Mouse (Mus musculus): Measurements from ENCODE around the gene Wsb2.
"Not testable (repeated sequence)": the region's sequence is repeated elsewhere in the genome, so short reads cannot be mapped to it uniquely, and the experiment has no call there.

The Wsb2 gene

DNA sequence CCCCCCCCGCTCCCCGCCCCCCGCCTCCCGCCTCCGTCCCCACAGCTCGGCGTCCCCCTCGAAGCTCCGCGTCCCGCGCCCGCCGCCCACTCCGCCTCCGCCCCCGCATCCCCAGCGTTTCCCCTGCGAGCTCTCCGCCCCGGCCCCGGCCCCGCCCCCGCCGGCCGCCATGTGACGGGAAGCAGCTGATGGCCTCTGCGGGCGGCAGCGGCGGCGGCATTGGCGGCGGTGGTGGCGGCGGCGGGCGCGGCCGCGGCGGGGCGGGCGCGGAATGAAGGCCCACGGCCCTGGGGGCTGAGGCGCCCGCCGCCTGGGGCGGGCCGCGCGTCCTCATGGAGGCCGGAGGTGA, at the start of gene Wsb2:
TSS of gene Wsb2 (plus strand) at position 176 of the 349 bp plus-strand sequence.
- peak; percentile 89 to 90 for DNase-seq

DNA sequence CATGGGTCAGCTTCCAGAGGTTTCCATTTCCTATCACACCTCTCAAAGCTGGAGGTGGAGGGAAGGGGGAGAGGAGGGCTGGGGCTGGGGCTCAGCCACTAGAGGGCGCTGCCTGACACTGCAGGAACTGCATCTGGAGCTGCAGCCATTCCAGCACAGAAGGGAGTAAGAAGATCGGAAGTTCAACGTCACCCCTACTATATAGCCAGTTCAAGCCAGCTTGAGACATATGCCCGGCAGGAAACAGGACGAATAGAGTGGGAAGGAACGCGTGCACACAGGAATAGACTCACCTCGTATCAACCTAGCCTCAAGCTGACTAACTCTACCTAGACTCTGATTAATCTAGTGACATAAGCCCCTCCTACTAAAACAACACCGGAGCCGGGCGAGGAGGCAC, 49.4 kb upstream of the Wsb2 start:
- DNase-seq = peak; percentile 69 to 74

DNA sequence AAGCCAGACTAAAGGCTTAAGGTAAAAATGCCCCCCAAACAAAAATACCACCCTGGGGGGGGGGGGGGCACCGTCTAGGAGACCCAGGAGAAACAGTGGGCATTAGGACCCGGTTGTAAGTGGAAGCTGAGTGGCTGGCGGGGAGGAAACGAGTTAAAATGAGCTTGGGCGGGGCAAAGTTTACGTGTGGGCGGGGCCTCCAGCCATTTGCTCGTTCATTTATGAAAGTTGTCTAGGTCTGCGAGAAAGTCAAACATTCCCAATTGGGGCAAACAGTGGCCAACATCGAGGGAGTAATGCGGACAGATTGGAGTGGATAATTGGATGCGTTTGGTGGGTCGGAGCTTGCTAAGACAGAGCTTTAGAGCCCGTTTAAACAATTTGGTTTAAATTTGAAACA, 43.7 kb upstream of the Wsb2 start:
- DNase-seq = peak; percentile 13 to 20

DNA sequence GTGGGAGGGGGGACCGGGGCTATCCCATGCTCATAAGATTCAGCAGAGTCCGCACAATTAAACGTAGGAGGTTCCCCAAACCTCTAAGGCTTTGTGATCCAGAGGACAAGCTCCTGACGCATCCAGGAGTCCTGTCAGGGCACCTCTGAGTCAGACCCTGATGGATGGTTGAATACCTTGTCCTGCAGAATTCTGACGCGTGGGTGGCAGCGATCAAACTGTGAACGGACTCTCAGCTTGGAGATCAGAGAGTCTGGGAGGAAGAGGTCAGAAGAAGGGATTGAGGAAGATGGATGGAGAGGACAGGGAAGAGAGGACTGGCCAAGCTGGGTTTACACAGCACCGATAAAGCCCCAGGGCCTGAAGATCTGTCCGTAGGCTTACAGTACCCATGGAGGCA, 43.2 kb upstream of the Wsb2 start:
- DNase-seq = no peak

DNA sequence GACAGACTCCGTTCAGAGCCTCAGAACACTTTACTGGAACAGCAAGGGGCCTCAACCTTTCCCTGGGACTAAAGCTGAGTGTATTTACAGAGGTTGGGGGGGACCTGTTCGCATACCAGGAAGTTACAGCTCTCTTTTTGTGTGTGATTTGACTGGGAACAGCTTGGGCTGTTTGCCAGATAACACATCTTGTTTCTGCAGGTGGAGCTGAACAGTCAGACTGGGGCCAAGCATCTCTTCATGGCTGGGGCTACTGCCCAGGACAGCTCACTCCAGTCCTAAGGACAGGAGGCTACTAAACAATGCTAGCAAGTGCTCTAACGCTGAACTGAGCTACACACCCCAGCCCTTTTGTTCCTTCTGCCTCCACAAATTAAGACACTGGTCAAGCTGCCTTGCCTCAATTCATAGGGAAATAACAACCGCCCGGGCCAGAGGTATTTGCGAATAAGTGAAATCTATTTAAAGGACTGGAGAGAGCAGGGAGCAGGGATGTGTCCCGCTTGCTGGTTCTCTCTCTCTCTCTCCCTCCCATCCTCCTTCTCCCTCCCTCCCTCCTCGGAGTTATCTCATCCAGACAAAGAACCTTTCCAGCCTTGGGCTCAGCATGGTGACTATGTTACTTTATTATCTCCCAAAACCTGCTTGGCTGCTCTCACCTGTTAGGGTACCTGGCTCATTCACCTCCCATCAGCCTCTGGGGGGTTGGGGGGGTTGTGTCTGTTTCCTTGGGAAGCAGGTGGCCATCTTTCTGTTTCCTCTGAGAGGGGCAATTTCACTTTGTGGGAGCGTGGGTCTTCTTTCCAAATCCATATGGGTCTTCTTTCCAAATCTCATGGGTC, 42.3 kb upstream of the Wsb2 start:
- no peak for DNase-seq

DNA sequence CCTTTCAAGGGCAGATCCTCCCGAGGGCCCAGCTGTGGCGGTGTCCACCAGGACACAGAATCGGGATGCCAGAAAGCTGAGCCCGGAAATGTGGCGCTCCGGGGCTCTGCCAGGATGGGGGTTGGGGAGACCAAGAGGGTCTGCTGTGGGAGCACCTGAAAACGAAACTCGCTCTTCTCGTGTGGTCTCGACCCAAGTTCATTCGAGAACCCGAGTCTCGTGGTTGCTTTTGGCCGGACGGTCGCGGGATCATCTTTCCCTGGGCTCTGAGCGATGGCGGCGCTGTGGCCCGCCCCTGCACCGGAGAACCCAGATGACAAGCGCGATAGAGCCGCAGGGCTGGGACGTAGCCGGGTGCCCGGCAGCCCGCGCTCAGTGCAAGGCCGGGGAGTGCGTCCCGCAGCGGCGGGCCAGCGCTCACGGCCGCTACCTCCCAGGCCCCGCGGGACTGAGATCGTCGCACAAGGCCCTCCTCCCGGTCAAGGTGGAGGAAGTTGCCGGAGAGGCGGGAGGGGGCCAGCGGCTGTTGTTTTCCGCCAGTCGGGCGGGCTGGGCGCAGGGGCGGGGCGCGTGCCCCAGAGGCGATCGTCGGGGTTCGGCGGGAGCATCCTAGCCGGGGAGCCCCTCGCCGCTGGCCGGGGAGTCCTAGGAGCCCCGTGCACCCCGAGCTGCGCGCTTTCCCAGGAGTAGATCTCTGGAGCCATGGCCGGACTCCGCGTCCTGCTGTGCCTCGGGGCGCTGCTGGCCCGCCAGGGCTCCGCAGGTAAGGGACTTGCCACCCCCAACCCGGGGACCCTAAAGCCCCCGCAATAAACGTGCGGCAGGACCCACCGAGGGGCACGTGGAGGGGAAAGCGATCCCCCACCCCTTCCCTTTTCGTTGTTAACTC, 38.1 kb upstream of the Wsb2 start, which contains the start of gene Vsig10:
TSS of gene Vsig10 (plus strand) at position 343 of the 889 bp plus-strand sequence.
- peak; percentile 31 to 35 for DNase-seq

DNA sequence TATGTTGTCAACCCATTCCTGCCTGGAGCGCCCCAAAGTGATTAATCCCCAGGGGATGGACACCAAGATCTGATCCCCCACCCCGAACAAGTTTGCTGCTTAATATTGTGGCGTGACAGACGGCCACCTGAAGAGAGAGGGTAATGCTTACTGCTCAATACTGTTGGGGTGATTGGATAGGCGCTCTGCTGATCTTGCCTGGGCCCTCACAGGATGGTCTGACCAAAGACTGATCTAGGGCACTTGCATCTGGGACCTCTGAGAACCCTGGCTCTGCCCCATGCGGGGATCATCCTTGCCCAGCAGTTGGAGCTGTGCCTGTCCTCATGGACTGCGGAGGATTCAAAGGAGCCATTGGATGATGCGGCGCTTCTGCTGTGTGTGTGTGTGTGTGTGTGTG, 33.4 kb upstream of the Wsb2 start:
- DNase-seq = no peak

DNA sequence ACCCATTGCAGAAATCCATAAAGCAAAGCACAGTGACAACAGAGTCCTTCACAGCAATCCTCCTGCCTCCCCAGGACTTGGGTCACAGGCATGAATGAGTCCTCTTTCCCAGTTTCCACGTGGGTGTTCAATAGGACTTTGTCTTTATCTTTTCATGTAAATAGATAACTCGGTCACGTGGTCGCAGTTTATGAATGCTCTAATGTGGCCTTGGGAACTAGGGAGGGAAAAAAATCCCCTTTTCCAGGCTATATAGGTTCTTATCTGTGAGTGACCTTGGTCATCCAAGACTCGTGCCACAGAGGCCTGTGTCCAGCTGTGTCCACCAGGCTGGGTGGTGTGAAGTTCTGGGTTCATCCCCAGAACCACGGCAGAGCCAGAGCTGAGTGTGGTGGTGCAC, 30.7 kb upstream of the Wsb2 start:
- no peak for DNase-seq

DNA sequence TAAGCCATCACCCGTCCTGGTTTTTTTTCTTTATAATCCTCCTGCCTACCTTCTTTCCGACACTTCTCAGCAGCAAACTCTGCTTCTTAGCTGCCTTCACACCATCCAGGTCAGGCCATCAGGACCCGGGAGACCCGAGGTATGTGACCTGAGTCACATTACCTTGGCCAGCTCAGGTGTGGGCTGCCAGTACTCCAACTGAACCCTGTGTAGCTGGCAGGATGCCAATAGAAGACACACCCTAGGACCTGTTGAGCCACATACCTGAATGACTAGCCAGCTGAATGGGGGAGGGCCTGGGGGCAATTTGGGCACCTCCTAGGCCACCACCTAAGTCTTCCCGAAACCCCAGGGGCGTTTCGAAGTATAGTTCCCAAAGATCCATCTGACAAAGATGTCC, 26.6 kb upstream of the Wsb2 start:
- no peak for DNase-seq

DNA sequence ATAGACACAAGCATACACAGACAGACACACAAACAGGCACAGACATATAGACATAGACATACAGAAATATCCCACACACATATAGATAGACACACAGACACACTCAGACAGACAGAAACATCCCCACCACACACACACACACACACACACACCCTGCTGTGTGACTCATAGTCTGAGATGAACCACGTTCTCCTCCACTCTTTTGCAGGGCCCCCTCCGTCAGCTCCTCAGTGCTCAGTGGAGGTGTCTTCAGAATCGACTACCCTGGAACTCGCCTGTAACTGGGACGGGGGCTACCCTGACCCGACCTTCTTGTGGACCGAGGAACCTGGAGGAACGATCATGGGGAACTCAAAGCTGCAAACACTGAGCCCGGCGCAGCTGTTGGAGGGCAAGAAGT, 19.1 kb upstream of the Wsb2 start:
- no peak for DNase-seq

DNA sequence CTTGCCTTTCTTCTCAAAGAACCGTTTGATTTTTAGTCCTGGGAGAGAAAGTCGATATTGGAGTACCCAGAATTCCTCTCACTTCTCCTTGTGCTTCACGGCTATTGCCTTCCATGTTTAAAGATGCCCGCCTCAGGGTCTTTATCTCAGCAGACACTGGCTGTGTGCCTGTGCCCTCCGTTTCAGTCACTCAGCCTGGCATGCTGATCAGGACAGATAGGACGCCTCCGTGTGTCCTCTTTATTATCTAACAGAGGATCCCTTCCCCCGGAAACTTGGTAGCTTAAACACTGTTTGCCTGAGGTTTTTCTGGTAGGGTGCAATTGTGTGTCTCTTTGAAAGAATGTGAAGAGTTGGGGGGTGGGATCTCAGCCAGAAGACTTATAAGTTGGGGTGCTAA, 18.6 kb upstream of the Wsb2 start:
- DNase-seq = no peak

DNA sequence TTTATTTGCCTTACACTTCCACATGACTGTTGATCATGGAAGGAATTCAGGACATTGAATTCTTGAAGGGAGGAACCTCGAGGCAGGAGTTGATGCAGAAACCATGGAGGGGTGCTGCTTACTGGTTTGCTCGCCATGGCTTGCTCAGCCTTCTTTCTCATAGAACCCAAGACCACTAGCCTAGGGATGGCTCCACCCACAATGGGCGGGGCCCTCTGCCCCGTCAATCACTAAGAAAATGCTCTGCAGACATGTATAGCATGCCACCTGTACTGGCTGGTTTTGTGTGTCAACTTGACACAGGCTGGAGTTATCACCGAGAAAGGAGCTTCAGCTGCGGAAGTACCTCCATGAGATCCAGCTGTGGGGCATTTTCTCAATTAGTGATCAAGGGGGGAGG, 17.0 kb upstream of the Wsb2 start:
- DNase-seq = no peak

DNA sequence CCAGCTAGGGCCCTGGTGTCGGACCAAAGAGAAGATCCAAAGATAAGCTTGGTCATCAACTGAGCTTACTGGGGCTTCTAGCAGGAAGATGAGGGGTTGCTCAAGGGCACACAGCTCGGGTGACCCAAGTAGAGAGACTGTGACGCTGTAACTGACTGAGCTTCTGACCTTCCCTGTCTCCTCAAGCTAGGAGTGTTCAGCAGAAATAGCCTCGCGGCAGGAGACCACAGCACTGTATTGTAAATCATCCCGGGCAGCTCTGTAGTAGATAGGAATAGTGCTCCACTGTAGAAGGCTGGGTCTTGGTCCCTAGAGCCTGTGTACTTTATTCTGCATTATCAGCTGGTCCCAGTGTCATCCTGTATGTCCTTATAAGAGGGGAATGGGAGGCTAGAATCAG, 15.2 kb upstream of the Wsb2 start:
- DNase-seq = no peak

DNA sequence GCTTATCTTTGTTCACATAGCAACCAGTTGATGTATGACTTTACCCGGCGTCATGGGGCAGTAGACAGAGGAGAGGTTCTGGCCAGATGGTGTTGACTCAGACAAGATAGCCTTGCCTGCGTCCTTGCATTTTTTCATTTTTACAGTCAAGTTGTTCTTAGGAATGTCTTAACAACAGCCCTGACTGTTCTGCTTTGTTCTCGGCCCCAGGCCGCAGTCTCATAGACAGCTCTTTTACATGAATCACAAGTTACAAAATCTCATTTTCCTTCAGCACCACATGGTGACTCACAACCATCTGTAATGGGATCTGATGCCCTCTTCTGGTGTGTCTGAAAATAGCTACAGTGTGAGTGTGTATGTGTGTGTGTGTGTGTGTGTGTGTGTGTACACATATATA, 12.6 kb upstream of the Wsb2 start:
- DNase-seq = not testable (repeated sequence)

DNA sequence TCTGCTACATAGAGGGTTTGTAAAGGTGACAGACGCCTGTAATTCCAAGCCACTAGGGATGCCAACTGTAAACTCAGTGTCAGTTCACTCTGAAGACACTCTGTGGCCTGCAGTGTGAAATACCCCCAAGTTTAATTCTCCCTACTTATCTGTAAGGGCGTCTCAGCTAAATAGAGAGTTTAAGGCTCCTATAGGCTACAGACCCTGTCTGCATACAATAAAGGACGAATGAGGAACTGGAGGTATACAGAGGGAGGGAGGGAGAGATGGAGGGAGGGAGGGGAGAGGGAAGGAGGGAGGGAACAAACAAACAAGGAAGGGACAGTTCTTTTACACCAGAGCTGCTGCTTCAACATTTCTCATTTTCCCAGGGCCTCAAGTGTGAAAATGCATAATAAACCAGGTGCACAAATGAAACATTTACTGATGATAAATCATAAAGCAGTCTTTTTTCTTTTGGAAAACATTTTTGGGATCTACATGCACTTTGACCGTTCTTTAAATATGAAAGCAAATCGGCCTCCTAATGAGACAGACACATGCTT, 11.6 kb upstream of the Wsb2 start:
- DNase-seq = no peak

DNA sequence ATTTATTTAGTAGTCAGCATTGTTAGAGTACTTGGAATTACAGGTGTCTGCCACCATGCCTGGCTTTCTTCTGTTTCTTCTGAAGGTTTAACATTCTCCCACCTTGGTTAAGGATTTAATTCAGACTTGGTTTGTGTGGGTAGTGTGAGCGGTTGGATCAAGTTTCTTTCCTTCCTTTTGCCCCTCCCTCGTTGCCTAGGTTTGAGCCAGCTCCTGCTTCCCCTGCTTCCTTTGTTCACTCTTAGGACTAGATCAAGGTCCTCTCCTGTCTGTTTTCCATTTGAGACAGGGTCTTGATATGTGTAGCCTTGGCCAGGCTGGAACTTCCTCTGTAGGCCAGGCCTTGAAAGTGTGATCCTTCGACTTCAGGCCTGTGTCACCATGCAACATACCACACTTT, 10.8 kb upstream of the Wsb2 start:
- no peak for DNase-seq

DNA sequence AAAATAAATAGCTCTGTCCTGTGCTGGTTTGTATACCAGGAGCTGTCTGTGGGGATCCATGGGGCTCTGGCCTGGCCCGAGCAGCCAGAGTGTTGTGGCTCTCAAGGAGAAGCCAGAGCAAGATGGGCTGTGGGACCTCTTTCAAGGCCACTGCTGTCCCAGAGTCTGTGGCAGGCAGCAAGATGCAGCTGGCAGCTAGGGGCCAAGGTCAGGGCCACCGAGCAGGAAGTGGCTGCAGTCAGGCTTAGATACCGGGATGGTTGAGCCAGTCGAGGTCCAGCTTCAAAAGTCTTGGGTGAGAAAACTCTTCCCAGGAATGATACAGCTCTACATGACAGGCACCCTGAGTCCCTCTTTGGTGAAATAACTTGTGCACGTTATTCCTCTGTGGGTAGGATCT, 10.1 kb upstream of the Wsb2 start:
- no peak for DNase-seq

DNA sequence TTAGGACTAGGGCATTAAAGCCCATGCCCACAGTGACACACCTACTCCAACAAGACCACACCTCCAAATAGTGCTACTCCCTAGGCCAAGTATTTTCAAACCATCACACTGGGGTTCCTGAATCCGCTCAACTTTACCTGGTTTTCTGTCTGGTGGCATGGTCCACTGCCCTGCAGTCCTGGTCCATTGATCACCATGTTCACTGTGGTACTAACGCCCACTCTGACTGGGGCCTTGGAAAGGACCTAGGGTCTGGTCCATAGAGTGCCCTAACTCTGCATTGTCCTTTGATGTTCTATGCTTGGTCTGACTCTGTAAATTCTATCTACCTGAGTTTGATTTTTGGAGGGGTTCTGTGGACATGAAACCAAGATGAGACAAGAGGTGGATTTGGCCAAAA, 9.3 kb upstream of the Wsb2 start:
- DNase-seq = no peak

DNA sequence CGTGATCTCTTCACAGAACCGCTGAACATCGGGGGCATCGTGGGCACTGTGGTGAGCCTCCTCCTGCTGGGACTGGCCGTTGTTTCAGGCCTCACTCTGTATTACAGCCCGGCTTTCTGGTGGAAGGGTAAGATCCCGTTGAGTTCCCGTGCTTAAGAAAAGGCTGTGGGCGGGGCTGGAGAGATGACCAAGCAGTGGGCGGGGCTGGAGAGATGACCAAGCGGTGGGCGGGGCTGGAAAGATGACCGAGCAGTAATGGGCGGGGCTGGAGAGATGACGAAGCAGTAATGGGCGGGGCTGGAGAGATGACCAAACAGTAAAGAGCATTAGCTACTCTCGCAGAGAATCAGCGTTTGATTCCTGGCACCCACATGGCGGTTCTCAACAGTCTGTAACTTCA, 8.8 kb upstream of the Wsb2 start:
- no peak for DNase-seq

DNA sequence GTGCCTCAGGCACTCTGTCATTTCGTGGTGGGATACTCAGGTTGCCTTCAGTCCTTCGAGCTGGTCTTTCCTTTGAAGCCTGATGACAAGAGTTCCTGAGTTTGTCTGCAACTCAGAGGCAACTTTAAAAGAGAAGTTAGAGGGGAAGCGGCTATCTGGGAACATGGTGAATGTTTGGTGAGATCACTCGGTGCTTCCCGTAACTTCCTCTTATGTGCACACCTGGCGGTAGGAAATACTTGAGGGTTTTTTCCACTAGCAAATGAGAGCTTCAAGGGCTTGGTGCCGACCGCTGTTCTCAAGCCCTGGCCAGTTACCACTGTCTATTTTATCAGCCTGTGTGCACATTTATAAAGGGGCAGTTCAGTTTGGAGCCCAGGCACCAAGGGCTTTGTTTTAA, 3.0 kb upstream of the Wsb2 start:
- DNase-seq = no peak

DNA sequence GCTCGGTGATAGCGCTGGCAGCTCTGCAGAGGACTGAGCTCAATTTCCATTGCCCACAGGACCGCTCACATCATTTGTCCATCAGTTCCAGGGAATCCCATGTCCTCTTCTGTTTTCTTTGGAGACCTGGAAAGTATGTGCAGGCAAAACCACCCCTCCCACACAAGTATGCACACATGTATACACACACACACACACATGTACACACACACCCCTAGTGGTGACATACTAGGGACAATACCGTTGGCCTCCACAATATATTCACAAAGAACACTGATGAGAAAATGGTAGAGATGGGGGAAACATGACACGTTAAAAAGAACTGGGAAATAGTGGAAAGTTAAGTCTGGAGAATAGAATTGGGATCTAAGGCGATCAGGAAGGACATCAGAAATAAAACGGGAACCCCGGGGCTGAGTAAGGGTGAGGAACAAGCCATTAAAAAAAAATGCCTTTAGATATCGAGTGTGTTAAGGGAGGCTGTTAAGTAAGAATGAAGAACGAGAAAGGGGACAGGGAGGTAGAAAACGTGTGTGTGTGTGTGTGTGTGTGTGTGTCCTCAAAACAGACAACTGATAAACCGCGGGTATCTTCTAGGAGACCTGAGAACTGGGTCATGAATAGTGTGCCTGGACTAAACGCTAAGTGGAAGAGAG, 1.3 kb upstream of the Wsb2 start:
- DNase-seq = no peak

DNA sequence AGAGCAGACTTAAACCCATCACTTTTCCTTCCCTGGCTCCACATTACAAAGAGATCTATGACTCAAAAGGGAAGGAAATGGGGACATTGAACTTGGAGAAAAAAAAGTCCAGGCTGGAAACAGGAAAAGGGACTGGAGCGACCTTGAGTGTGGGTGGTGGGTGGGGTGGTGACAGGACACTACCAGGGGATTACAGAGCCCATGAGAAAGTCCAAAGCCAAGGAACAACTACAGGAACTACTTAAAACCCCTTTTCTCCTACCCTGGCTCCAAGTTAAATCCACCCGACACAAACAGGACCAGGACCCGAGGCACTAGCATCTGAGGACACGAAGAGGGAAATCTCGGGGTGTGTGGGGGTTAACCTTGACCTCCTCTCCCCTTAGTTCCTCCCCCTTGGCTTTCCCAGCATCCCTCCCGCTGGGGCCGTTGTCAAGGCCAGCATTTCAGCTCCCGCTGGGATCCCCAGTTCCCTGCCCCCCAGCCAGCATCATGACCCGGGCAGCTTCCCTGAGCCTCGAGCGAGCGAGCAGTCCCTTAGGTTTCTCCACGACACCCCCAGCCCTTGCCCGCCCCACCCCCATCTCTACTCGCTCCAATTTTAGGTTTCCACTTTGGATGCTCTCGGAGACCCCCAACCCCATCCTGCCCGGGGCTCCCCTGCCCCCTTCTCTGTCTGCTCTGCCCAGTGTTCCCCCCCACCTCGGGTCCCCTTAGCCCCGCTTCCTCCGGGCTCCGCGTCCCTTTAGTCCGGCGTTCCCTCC, 557 bp upstream of the Wsb2 start:
- peak; percentile 24 to 53 for DNase-seq
